Mouse (Mus musculus) E14TG2a.4 (cell line): Measurements from ENCODE around the gene Wwp2.

Experiments used
- CTCF ChIP-seq: conservative IDR thresholded peaks from 2 replicates; pipeline ENCODE4 v1.5.1; 2014; ENCODE audit warnings: low read length
- POU5F1 ChIP-seq: IDR thresholded peaks from 2 replicates; pipeline ENCODE4 v1.6.1; 2014; ENCODE audit warnings: low read length, borderline replicate concordance

DNA sequence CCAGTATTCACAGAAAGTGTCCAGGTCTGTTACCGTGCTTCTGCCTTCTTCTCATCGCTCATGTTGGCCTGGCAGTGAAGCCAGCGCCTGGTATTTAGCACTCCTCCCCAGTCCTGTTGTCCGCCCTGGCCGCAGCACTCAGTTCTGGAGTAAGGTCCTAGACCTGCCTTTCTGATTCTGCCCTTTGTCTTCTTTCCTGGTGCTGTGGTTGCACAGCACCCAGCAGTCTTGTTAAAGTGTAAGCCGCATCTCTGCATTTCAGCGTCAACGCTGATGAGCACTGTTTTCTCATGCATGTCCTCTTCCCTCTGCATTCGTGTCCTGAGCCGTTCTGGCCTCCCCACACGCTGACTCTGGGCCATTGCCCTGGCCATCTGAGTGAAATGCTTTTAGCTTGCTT lies 17.2 kb downstream of the Wwp2 start:
- TF ChIP-seq POU5F1 (no peak), CTCF (no peak)
